Mouse (Mus musculus): ENCODE results near the gene Dock7.

DNA sequence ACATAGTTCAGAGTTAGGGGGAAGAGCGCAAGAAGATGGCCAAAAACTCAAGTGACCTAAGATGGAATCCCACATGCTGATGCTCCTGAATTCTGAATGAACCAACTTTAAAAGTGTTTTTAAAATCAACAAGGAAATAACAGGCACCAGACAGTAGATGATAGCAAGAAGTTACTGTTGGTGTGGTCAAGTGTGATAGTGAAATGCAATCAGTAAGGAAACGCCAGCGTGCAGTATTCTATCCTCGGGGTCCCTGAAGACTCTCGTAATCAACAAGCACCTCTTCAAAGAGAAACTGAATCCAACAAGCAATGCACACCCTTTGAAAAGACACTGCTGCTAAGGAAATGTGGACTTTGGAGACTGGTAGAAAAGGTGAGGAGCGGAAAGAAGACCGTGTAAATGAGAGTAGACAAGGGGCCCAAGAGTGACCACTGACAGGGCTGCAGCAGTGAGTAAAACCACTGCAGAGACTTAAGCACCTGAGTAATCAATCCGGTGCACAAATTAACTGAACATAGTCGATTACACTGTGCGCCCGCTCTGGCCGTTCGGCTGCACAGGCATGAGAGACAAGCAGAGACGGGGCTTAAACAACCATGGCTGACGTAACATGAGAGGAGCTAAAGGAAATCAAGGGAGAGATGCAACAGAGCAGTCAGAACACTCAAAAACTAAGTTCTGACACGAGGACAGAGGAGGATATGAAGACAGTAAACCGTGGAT is 32.8 kb downstream of the Dock7 start:
- no peak for TF ChIP-seq CTCF (conservative IDR thresholded peaks at IDR 0.05 in 1 of 2, IDR thresholded peaks at IDR 0.05 in 1 of 2; ENCODE audit: low read depth in 2 of 2, low read length in 2 of 2)
- no peak for TF ChIP-seq E2F4 (IDR thresholded peaks at IDR 0.05; ENCODE audit: insufficient replicate concordance, low read depth, low read length)
- no peak for TF ChIP-seq ZC3H11A (IDR thresholded peaks at IDR 0.05; ENCODE audit: low read depth, low read length)
- no peak for TF ChIP-seq EP300 (IDR thresholded peaks at IDR 0.05; ENCODE audit: low read length)
- no peak for TF ChIP-seq MAFK (IDR thresholded peaks at IDR 0.05; ENCODE audit: insufficient replicate concordance, low read length)
- TF ChIP-seq KAT2A (IDR thresholded peaks at IDR 0.05; ENCODE audit: insufficient replicate concordance, low read length), result no peak
- TF ChIP-seq USF1 (IDR thresholded peaks at IDR 0.05; ENCODE audit: low read depth, low read length), result no peak
- no peak for TF ChIP-seq MEF2A (IDR thresholded peaks at IDR 0.05; ENCODE audit: borderline replicate concordance, low read depth, low read length)
- no peak for TF ChIP-seq POLR2A (IDR thresholded peaks at IDR 0.05; ENCODE audit: low read depth, low read length)
- no peak for TF ChIP-seq ZNF384 (IDR thresholded peaks at IDR 0.05; ENCODE audit: low read depth, low read length)
